In genomic region chr8:72257171-72257901, GRCm38 (mm10) we compare ENCODE assay signal across 8 mouse cellular contexts. TPM values are rescaled to one million over a fixed set of nuclear protein-coding genes. Genes with fewer than 3 reads are reported as not detected.
DNase-seq lines count a peak whose midpoint lies in the region; ATAC-seq and TF ChIP-seq lines count a peak whose summit lies in the region.

No protein-coding gene starts in this region.

- no peak overlapping the region for H3K27ac ChIP-seq in heart, embryonic 11.5 days (ENCODE audit: low read depth, low read length)
- H3K27ac ChIP-seq in heart, embryonic 12.5 days (ENCODE audit: poor library complexity, severe bottlenecking), result no peak overlapping the region
- no peak overlapping the region for H3K27ac ChIP-seq in cortical plate, adult 2 months (ENCODE audit: insufficient read depth, low read length)
- H3K27ac ChIP-seq in hindbrain, embryonic 14.5 days, result no peak overlapping the region

- no peak for ATAC-seq in heart, embryonic 11.5 days (replicated peaks; ENCODE audit: insufficient number of reproducible peaks, low FRiP score, low TSS enrichment)
- ATAC-seq in heart, embryonic 12.5 days (ENCODE audit: insufficient number of reproducible peaks, low FRiP score), result no peak; the same call in 1 of the 2 replicates
- 0 out of 2 replicates have a peak, but pooled peaks have one; percentile 25 for ATAC-seq in hindbrain, embryonic 14.5 days (ENCODE audit: low FRiP score)
- ATAC-seq in inflammation-experienced regulatory T-cells, adult 6 months, result no peak

- peaks cover 3% of the 10 kb centered on the region; the same call in 1 of the 2 replicates for H3K4me1 ChIP-seq in heart, embryonic 11.5 days (ENCODE audit: control insufficient read depth, insufficient read depth, low read length)
- H3K4me1 ChIP-seq in heart, embryonic 12.5 days (replicated peaks), result peaks cover 21% of the 10 kb centered on the region
- H3K4me1 ChIP-seq in cortical plate, adult 2 months (ENCODE audit: control insufficient read depth, insufficient read depth, low read length), result no peaks in the 10 kb centered on the region
- no peaks in the 10 kb centered on the region for H3K4me1 ChIP-seq in hindbrain, embryonic 14.5 days (replicated peaks; ENCODE audit: control insufficient read depth, insufficient read depth, low read length)
- H3K4me1 ChIP-seq in megakaryocyte, embryonic 14.5 days, result peaks cover 50% of the 10 kb centered on the region

- TF ChIP-seq POLR2A in cortical plate, adult 2 months (IDR thresholded peaks at IDR 0.05; ENCODE audit: extremely low read depth, insufficient read depth, low read length), result no peak

- peak; percentile 54 for TF ChIP-seq CTCF in cortical plate, adult 2 months (IDR thresholded peaks at IDR 0.05; ENCODE audit: extremely low read depth, insufficient read depth, low read length)

- 51% methylated on average over 7 of the region's 7 CpGs for WGBS in heart, embryonic 11.5 days (ENCODE audit: insufficient replicate concordance)
- WGBS in heart, embryonic 12.5 days, result 51% methylated on average over 7 of the region's 7 CpGs
- WGBS in hindbrain, embryonic 14.5 days, result 48% methylated on average over 7 of the region's 7 CpGs

- peak; percentile 34 for DNase-seq in CD4-positive helper T cell, adult 2 months (ENCODE audit: low read depth, low spot score)
- DNase-seq in hindbrain, embryonic 14.5 days (ENCODE audit: low spot score), result no peak
- DNase-seq in splenic B cell, adult 2 months (ENCODE audit: low read depth, low spot score), result peak; percentile 69

- H3K27me3 ChIP-seq in heart, embryonic 11.5 days (ENCODE audit: control insufficient read depth, insufficient read depth, low read length), result no peaks in the 10 kb centered on the region
- no peaks in the 10 kb centered on the region for H3K27me3 ChIP-seq in heart, embryonic 12.5 days (replicated peaks)
- H3K27me3 ChIP-seq in hindbrain, embryonic 14.5 days (ENCODE audit: control insufficient read depth, insufficient read depth, low read length), result no peaks in the 10 kb centered on the region
- no peaks in the 10 kb centered on the region for H3K27me3 ChIP-seq in megakaryocyte, embryonic 14.5 days (replicated peaks)
- H3K27me3 ChIP-seq in splenic B cell, adult 2 months (ENCODE audit: control insufficient read depth, insufficient read depth, low read length, poor library complexity, severe bottlenecking), result no peaks in the 10 kb centered on the region

- peaks cover 6% of the 10 kb centered on the region; the same call in 1 of the 2 replicates for H3K36me3 ChIP-seq in heart, embryonic 11.5 days (ENCODE audit: control insufficient read depth, insufficient read depth, low read length)
- H3K36me3 ChIP-seq in heart, embryonic 12.5 days, result peaks cover 41% of the 10 kb centered on the region
- H3K36me3 ChIP-seq in hindbrain, embryonic 14.5 days (replicated peaks; ENCODE audit: control insufficient read depth, insufficient read depth), result peaks cover 38% of the 10 kb centered on the region
- H3K36me3 ChIP-seq in megakaryocyte, embryonic 14.5 days (replicated peaks; ENCODE audit: low read length), result peaks cover 54% of the 10 kb centered on the region
- H3K36me3 ChIP-seq in splenic B cell, adult 2 months (ENCODE audit: control insufficient read depth, insufficient read depth, low read length, poor library complexity, severe bottlenecking), result peaks cover 6% of the 10 kb centered on the region; the same call in 1 of the 2 replicates

- 0 out of 2 replicates have a peak overlapping the region, but pooled peaks have one; percentile 16 for H3K9ac ChIP-seq in heart, embryonic 11.5 days (ENCODE audit: low read depth, low read length)
- no peak overlapping the region for H3K9ac ChIP-seq in heart, embryonic 12.5 days
- H3K9ac ChIP-seq in hindbrain, embryonic 14.5 days, result no peak overlapping the region

- no peak overlapping the region for H3K4me2 ChIP-seq in heart, embryonic 11.5 days
- H3K4me2 ChIP-seq in heart, embryonic 12.5 days, result no peak overlapping the region
- H3K4me2 ChIP-seq in hindbrain, embryonic 14.5 days (replicated peaks), result no peak overlapping the region

- no peak overlapping the region for H3K4me3 ChIP-seq in heart, embryonic 11.5 days (ENCODE audit: low read depth, low read length)
- no peak overlapping the region for H3K4me3 ChIP-seq in heart, embryonic 12.5 days
- no peak overlapping the region for H3K4me3 ChIP-seq in cortical plate, adult 2 months (ENCODE audit: insufficient read depth, low read length)
- H3K4me3 ChIP-seq in hindbrain, embryonic 14.5 days (replicated peaks; ENCODE audit: low read length), result no peak overlapping the region
- H3K4me3 ChIP-seq in megakaryocyte, embryonic 14.5 days (replicated peaks), result peak overlapping the region; percentile 17

- H3K9me3 ChIP-seq in heart, embryonic 11.5 days (replicated peaks; ENCODE audit: control insufficient read depth, low read length), result no peaks in the 10 kb centered on the region
- H3K9me3 ChIP-seq in heart, embryonic 12.5 days (replicated peaks), result no peaks in the 10 kb centered on the region
- no peaks in the 10 kb centered on the region for H3K9me3 ChIP-seq in hindbrain, embryonic 14.5 days (ENCODE audit: control insufficient read depth, low read length)
- H3K9me3 ChIP-seq in megakaryocyte, embryonic 14.5 days, result no peaks in the 10 kb centered on the region

RNA-seq across cellular contexts. Expression of gene Ap1m1, which starts 17.5 kb away (rescaled TPM):
- 110 and 112 TPM in 2 replicates for polyA plus RNA-seq in heart, embryonic 11.5 days (2014; fragmentation: Nextera tagmentation; extraction: Ambion mirVana)
- 112 and 113 TPM in 2 replicates for polyA plus RNA-seq in heart, embryonic 12.5 days (2016; fragmentation: Nextera tagmentation; extraction: Ambion mirVana)
- polyA plus RNA-seq in cortical plate, adult 2 months (2012; rRNA removed), result 101 and 104 TPM in 2 replicates
- polyA plus RNA-seq in hindbrain, embryonic 14.5 days (2014; fragmentation: Nextera tagmentation; extraction: Ambion mirVana), result 212 and 221 TPM in 2 replicates
- 188 and 196 TPM in 2 replicates for polyA plus RNA-seq in megakaryocyte, embryonic 14.5 days (2012; ENCODE audit: insufficient read depth, low replicate concordance)
- 100 to 1,000 TPM; 113 to 130 (median 120) TPM for polyA plus RNA-seq in inflammation-experienced regulatory T-cells, adult 6 months (2017; shearing (Covaris generic))

RNA-seq across cellular contexts. Expression of gene Fam32a, which starts 37.8 kb away (rescaled TPM):
- polyA plus RNA-seq in heart, embryonic 11.5 days (2014; fragmentation: Nextera tagmentation; extraction: Ambion mirVana), result 44.7 and 45.1 TPM in 2 replicates
- 43.9 and 44.7 TPM in 2 replicates for polyA plus RNA-seq in heart, embryonic 12.5 days (2016; fragmentation: Nextera tagmentation; extraction: Ambion mirVana)
- polyA plus RNA-seq in cortical plate, adult 2 months (2012; rRNA removed), result 69.6 and 79.2 TPM in 2 replicates
- polyA plus RNA-seq in hindbrain, embryonic 14.5 days (2014; fragmentation: Nextera tagmentation; extraction: Ambion mirVana), result 62.7 and 70.1 TPM in 2 replicates
- polyA plus RNA-seq in megakaryocyte, embryonic 14.5 days (2012; ENCODE audit: insufficient read depth, low replicate concordance), result 9.5 and 80.5 TPM in 2 replicates
- polyA plus RNA-seq in inflammation-experienced regulatory T-cells, adult 6 months (2017; shearing (Covaris generic)), result 100 to 1,000 TPM in 2 of 3 experiments, 10 to 100 TPM in 1; 94.4 to 119 (median 103) TPM

RNA-seq across cellular contexts. Expression of gene Gm11034, which starts 43.9 kb away (rescaled TPM):
- polyA plus RNA-seq in heart, embryonic 11.5 days (2014; fragmentation: Nextera tagmentation; extraction: Ambion mirVana), result not detected in 2 replicates
- not detected in 2 replicates for polyA plus RNA-seq in heart, embryonic 12.5 days (2016; fragmentation: Nextera tagmentation; extraction: Ambion mirVana)
- not detected in 2 replicates for polyA plus RNA-seq in cortical plate, adult 2 months (2012; rRNA removed)
- polyA plus RNA-seq in hindbrain, embryonic 14.5 days (2014; fragmentation: Nextera tagmentation; extraction: Ambion mirVana), result not detected in 2 replicates
- polyA plus RNA-seq in megakaryocyte, embryonic 14.5 days (2012; ENCODE audit: insufficient read depth, low replicate concordance), result not detected in 2 replicates
- polyA plus RNA-seq in inflammation-experienced regulatory T-cells, adult 6 months (2017; shearing (Covaris generic)), result not detected

RNA-seq across cellular contexts. Expression of gene Cib3, which starts 44.7 kb away (rescaled TPM):
- not detected in 2 replicates for polyA plus RNA-seq in heart, embryonic 11.5 days (2014; fragmentation: Nextera tagmentation; extraction: Ambion mirVana)
- not detected in 2 replicates for polyA plus RNA-seq in heart, embryonic 12.5 days (2016; fragmentation: Nextera tagmentation; extraction: Ambion mirVana)
- polyA plus RNA-seq in cortical plate, adult 2 months (2012; rRNA removed), result not detected in 2 replicates
- polyA plus RNA-seq in hindbrain, embryonic 14.5 days (2014; fragmentation: Nextera tagmentation; extraction: Ambion mirVana), result not detected in 2 replicates
- not detected in 2 replicates for polyA plus RNA-seq in megakaryocyte, embryonic 14.5 days (2012; ENCODE audit: insufficient read depth, low replicate concordance)
- polyA plus RNA-seq in inflammation-experienced regulatory T-cells, adult 6 months (2017; shearing (Covaris generic)), result 1 to 10 TPM in 1 of 3 experiments, not detected in 2; 2.8 TPM

RNA-seq across cellular contexts. Expression of gene Gm10282, which starts 47.7 kb away (rescaled TPM):
- 22.5 and 25.2 TPM in 2 replicates for polyA plus RNA-seq in heart, embryonic 11.5 days (2014; fragmentation: Nextera tagmentation; extraction: Ambion mirVana)
- polyA plus RNA-seq in heart, embryonic 12.5 days (2016; fragmentation: Nextera tagmentation; extraction: Ambion mirVana), result 17.1 and 19.9 TPM in 2 replicates
- 5.3 and 5.4 TPM in 2 replicates for polyA plus RNA-seq in cortical plate, adult 2 months (2012; rRNA removed)
- polyA plus RNA-seq in hindbrain, embryonic 14.5 days (2014; fragmentation: Nextera tagmentation; extraction: Ambion mirVana), result 13.1 and 14.3 TPM in 2 replicates
- 27.5 and 64.2 TPM in 2 replicates for polyA plus RNA-seq in megakaryocyte, embryonic 14.5 days (2012; ENCODE audit: insufficient read depth, low replicate concordance)
- 100 to 1,000 TPM in 1 of 3 experiments, 10 to 100 TPM in 2; 20.4 to 115 (median 45.5) TPM for polyA plus RNA-seq in inflammation-experienced regulatory T-cells, adult 6 months (2017; shearing (Covaris generic))
